Mouse (Mus musculus) lung, postnatal 0 days (tissue): ENCODE measurements around the gene 1520401A03Rik.

ENCODE experiments used
- CTCF ChIP-seq: IDR thresholded peaks from 2 replicates; pipeline ENCODE4 v1.5.1; 2016; ENCODE audit warnings: antibody characterized with exemption, mild to moderate bottlenecking
- EP300 ChIP-seq: IDR thresholded peaks from 2 replicates; pipeline ENCODE4 v1.6.1; 2016; ENCODE audit warnings: antibody characterized with exemption, mild to moderate bottlenecking, control low read depth

DNA sequence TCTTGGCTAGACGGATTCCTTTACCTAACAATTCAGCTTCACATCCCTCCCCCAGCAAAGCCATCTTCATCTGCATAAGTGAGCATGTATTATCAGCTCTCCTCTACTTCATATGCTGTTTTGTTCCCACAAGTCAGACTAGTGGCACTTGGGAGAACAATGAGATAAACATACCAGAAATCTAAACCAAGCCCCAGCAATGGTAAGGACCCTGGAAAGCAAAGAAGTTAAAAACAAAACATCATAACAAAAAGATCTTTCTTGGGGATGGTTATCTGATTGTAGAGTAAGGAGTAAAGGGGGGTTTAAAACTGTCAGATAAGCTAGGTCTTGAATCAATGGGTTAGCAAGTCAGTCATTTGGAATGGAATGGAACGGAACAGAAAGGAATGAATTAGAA, 47.9 kb upstream of the 1520401A03Rik start:
- TF ChIP-seq CTCF, result no peak
- TF ChIP-seq EP300, result no peak
